Mouse (Mus musculus): ENCODE results near the gene Nav2. TPM values are rescaled to one million over a fixed set of nuclear protein-coding genes. Genes with fewer than 3 reads are reported as not detected.

Nav2 gene
- total RNA-seq, 2 experiments from 2014 or later, result 26.1 to 38.7 TPM

DNA sequence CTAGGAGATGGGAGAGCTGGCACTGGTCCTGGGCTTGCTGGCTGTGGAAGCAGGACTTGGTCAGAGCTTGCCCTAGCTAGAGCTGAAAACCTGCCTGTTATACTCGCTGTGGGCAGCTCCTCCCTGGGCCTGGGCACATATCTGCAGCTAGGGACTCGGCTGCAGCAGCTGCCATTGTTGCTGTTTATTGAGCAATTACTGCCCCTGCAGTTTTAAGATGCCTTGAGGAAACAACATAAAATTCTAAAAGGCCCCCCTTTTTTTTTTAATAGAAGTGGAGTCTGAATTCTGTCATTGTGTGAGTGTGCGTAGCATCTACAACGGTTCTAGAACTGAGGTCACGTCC is 24.3 kb upstream of the Nav2 start:
- ATAC-seq (replicated peaks; ENCODE audit: poor library complexity, severe bottlenecking), result no peak

DNA sequence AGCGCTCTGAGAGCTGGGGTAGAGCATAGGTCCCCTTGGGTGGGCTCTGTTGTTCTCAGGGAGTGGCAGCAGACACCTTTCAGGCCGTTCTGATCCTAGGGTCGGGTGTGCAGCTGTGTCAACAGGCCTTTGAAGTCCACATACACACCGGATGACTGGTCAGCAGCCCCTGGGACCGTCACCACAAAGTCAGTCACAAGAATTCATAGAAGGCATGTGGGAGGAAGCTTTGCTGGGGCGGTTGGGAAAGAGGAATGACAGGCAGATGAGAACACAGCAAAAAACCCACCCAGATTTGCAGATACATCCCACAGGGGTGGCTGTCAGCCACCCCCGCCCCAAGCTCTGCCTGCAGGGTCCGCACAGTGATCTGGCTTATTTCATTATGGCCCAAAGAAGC is 20.5 kb upstream of the Nav2 start:
- peak; percentile 18 for ATAC-seq (replicated peaks; ENCODE audit: poor library complexity, severe bottlenecking)

DNA sequence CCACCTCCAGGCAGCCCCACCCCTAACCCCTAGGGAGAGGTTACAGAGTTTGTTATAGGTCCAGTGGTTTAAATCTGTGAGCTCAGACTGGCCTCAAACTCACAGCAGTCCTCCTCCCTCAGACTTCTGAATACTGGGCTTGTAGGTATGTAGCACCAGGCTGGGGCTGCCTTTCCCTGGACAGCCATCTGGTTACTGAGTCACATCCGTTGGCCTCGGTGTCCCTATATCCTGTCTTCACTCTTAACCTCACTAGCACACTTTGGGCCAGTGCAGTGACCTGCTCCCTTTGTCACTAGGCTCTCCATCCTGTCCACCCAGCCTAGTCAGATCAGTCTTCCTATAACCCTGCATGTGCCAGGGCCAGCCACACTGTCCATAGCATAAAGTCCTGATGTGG is 19.8 kb upstream of the Nav2 start:
- no peak for ATAC-seq (replicated peaks; ENCODE audit: poor library complexity, severe bottlenecking)

DNA sequence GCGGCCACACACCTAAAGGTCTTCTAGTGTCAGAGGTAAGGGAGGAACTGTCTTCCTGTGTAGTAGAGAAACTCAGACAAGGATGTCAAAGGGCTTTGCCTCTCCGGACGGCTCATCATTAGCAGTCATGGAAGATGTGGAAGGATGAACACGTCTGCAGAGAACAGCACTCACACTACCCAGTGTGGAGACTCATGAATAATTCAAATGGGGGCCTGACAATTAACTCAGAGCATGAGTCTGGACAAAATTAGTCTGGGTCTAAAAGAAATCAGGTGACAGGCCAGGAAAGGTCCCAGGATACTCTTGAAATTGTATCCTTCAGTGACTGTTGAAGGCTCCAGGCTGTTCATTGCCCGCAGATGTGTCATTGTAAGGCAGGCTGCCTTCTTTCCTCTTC is 17.5 kb upstream of the Nav2 start:
- no peak for ATAC-seq (replicated peaks; ENCODE audit: poor library complexity, severe bottlenecking)

DNA sequence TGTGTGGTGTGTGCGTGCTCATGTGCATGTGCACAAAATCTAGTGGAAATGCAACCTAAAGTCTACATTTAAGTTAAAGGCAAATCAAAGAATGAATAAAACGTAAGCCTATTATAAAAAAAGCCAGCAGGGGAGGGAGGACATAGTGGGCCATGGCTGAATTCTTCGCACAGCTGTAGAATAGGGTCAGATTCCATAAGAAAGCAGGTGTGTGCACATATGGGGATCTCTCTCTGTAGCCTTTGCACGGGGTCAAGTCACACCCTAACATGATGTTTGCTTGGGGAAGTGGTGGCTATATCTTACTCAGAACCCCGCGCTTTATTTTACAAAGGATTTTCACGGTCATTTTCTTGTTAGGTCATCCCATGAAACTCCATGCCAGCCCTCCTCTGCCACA is 15.4 kb upstream of the Nav2 start:
- ATAC-seq (replicated peaks; ENCODE audit: poor library complexity, severe bottlenecking), result no peak

DNA sequence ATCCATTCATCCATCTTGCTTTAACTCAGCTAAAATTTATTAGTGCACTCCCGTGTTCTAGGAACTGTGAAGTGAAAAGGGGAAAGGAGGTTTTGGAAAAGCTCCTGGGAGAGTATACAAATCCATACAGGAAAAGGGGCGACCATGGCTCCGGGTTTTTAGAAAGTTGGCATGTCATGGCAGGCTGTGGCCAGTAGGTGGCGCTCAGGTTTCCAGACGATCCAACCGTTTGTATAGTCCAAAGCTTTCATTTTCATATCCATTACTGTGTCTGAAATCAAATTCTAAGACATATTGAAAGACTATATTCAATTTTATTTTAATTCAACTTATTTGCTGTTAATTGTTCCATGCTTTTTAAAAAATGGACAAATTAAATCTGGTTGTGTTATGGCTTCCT is 14.4 kb upstream of the Nav2 start:
- peak; percentile 57 for ATAC-seq (replicated peaks; ENCODE audit: poor library complexity, severe bottlenecking)

DNA sequence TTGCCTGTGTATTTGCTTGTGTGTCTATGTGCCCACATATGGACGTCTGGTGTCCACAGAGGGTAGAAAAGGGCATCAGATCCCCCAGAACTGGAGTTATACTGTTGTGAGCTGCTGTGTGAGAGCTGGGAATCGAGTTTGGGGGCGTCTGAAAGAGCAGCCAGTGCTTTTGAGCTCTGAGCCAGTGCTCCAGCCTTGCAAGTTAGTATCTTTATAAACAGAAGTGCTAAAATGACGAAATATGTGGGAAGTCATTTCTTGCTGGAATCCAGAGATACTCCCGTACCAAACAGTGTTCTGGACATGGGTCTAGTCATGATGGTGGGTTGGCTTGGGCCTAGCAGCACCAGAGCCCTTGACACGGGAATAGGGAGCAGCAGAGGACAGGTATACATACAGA is 13.8 kb upstream of the Nav2 start:
- ATAC-seq (replicated peaks; ENCODE audit: poor library complexity, severe bottlenecking), result no peak

DNA sequence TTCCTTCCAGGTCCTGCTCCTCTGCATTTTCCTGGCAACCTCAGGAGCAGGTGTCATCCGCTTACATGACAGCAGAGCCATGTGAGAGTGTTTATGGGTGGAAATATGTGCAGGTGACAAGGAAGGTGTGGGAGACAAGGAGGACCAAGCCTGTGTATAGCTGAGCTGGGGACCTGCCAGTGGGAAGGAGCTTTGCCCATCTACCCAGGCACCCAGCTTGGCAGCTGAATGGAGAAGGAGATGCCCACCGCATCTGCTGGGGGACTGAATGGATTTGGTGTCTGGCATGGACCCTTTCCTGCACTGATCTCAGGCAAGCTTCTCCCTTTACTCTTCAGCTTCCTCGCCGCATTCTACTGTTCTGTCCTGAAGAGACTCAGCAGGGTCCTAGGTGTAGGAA is 13.0 kb upstream of the Nav2 start:
- ATAC-seq (replicated peaks; ENCODE audit: poor library complexity, severe bottlenecking), result no peak

DNA sequence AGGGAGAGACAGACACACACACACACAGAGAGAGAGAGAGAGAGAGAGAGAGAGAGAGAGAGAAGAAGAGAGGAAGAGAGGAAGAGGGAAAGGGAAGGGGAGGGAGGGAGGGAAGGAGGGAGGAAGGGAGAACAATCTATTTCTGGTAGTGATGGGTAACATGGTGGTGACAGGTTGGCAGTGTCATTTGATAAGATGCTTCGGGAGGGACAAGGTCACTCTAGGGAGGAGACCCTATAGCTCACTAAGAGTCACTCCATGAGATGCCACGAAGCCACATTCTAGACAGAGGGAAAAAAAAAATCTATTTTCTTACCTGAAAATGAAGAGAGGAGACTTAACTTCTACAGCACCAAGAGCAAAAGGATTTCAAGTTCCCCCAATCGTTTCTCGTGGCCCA is 12.5 kb upstream of the Nav2 start:
- no peak for ATAC-seq (replicated peaks; ENCODE audit: poor library complexity, severe bottlenecking)

DNA sequence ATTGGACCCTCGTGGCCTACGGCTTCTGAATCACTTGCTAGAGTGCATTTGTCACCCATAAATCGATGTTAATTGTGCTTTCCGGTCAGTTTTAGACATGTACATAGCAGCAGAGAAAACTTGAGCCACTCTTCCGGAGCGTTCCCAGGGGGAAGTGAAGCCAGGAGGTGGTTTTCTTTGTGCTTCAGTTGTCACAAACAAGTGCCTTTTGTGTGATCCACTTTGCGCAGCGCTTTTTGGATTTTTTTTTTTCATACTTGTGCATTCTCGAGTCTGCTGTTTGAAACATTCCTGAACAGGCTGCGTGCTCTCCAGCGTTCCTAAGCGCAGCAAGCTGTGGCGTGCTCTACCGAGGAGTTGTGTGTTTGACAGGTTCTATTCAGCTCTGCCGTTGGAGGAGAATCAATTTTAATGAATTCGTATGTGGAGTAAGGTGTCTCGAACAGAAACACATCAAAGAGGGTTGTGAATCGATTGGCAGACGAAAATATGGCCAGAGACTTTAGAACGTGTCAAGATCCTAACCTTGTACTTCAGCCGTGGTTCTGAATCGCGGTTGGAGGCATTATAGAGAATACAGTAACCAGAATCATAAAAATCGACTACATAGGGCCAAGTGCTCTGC is 10.9 kb upstream of the Nav2 start:
- ATAC-seq (replicated peaks; ENCODE audit: poor library complexity, severe bottlenecking), result no peak

DNA sequence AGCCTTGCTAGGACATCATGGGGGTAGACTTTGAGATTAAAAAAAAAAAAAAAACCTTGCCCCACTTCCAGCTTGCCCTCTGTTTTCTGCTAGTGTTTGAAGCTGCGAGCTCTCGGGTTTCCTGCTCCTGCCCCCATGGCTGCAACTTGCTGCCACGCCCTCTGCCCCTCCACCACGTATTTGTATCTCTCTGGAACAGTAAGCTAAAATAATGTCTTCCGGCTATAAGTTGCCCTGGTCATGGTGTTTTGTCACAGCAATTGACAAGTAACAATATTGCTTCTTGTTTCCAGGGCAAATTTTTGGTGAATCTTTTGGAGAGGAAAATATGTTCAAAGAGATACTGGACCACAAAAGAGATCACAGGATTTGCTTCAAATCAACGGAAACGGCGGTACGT is 10.1 kb upstream of the Nav2 start:
- no peak for ATAC-seq (replicated peaks; ENCODE audit: poor library complexity, severe bottlenecking)

DNA sequence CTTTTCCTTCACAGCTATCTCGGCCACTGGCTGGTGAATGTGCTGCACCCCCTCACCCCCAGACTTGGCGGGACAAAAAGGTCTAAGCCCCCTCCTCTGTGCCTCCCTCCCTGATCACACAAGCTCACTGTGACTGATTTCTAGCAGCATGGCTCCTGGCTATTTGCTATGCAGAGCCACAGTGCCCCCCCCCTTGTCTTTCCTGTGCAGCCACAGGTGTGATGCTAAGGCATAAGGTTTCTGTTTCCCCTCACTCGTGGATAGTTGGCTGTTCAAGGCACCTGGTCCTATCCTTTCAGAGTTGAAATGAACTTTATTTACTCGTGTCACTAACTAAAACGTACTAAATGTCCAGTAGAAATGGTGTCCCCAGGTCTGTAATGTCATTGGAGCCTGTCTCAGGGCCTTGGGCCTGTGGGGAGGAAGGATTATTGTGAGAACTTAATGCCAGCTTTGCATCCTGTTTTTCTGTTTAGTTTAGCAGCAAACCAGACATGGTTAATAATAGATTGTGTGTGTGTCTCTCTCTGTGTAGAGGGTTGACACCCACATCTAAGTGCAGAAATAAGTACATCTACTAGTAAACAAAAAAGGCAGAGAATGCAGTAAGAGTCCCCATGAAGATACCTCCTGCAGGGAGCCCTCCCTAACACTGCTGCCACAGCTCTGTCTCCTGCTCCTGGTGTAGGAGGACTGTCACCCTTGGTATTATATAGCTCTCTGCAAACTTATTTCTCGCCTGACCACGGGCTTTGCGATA is 7.9 kb upstream of the Nav2 start:
- peak; percentile 1; the same call in 1 of the 2 replicates for ATAC-seq (replicated peaks; ENCODE audit: poor library complexity, severe bottlenecking)

DNA sequence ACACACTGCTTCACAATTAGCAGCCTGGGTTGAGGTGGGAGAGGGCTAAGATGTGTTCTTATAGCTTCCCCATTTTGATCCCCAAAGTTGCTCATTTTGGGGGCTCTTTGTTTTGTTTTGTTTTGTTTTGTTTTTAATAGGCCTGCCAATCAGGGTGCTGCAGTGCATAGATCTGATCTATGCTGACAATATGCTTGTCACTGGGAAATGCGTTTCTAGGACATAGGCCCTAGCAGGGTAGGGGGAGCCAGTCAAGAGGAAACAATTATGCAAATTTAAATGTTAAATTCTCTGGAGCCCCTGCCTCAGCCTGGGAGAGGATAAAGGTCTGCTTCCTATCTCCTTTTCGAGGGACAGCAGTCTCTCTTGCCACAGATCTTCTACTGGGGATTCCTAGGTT is 6.1 kb upstream of the Nav2 start:
- no peak for ATAC-seq (replicated peaks; ENCODE audit: poor library complexity, severe bottlenecking)

DNA sequence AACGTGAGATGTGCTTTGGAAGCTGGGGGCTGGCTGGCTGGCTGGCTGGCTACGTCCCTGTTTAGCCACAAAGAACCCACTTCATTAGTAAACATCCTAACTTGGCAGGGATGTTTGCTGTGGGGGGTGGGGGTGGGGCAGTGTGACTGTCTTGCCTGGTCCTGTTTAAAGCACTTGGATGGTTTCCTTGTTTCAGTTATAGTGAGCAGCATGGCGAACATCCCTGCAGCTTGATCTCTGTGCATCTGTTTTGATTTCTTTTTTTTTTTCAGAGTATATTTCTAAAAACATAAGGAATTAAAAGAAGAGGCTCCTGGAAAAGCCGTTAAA is 791 bp downstream of the Nav2 start:
- peak; percentile 21 for ATAC-seq (replicated peaks; ENCODE audit: poor library complexity, severe bottlenecking)

DNA sequence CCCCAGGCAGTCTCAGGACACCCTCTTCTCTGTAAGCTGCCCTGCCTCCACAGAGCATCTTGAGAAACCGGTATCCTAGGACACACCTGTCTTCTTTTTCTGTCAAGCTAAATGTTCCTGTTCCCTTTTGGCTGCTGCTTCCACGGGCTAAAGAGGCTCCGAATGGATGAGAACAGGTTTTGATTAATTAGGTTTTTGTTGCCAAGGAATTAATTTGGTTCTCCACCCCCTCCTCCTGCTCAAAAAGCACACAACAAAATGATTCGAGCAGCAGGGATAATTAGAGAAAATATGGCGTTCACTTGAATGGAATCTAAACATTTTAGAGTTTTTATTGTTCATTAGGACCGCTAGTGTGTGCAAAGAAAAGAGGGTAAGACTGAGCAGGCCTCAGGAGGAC is 1.8 kb downstream of the Nav2 start:
- ATAC-seq (replicated peaks; ENCODE audit: poor library complexity, severe bottlenecking), result no peak

DNA sequence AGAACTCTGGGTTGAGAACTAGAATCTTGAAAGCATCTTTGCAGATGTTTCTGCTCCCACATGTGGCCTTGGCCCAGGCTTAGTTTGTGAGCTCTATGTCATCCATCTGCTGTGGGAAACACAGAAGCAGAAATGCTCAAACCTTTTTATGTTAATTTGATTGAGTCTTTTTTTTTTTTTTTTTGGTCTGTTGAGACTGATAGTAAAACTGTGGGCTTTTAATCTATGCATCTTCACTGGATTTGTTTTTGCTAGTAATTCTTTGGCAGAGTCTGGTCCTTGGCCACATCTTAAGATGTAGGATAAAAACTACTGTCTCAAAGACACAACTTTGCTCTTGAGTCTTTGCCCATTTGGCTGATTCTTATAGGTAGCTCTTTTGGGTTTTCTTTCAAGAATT is 2.6 kb downstream of the Nav2 start:
- ATAC-seq (replicated peaks; ENCODE audit: poor library complexity, severe bottlenecking), result no peak

DNA sequence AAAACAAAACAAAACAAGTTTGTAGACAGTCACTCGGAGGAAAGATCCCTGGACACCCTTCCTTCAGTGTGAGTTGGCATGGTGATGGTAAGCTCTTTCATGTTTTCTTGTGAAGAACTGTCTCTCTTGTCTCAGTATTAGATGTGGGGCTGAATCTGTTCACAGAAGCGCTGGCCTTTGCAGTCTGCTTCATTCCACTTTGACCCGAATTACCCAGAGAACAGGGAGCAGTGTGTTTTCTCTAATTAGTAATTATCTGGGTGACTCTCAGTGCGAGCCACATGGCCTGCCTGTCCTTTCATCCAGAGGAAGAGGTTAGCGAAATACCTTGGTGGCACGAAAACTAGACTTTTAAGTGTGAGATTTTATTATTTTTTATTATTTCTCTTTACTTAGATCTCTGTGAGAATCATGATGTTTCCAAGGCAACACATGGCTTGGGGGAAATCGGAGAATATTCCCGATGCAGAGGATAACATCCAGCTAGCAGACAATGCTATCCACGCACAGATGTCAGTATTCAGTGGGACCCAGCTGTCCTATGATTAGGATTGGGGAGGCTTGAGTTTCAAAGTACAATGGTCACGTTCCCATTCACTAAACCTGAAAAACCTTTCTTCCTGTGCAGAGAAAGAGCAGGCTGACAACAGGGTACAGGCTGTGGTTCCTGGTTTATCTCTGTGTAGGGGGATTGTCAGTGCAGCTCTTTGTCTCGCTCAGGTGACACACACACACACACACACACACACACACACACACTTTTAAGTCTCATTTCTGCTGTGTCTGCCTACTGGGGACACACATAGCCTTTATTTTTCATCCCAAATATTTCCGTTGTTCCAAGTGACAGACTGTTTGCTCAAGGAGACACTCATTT is 6.4 kb downstream of the Nav2 start:
- no peak for ATAC-seq (replicated peaks; ENCODE audit: poor library complexity, severe bottlenecking)

DNA sequence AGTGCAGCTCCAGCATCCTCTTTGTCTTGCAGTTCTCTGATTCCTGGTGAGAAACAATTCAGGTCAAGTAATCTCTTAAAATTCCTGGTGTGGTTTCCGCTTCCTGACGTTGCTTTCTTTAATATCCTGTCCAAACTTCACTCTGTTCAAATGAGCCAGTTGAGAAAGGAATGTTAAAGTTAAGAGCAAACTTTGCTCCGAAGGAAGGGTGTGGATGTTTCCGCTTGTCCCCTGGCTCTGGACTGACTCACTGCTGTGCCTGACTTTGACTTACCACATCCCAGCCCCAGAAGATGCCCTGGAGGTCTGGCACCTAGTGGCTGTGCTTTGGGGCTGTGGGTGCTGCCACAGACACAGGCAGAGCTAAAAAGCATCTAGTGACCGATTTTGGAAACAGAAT is 8.9 kb downstream of the Nav2 start:
- ATAC-seq (replicated peaks; ENCODE audit: poor library complexity, severe bottlenecking), result no peak

DNA sequence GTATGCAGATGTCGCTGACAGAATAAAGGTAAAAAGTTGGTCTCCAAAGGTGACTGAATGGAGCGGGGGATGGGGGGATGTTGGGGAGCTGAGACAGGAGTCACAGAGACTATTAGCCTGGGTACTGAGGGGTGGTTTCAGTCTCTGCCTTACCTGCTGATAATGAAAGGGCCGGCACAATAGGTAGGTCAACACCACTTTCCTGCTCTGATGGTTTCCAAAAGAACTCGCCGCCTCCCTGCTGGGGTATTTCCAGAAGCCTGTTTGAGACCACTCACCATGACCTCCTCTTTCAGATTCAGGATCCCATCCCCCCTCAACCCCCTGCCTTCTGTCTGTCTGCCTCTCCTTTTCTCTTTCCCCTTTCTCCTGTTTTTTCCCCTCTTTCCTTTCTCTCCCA is 9.5 kb downstream of the Nav2 start:
- ATAC-seq (replicated peaks; ENCODE audit: poor library complexity, severe bottlenecking), result no peak

DNA sequence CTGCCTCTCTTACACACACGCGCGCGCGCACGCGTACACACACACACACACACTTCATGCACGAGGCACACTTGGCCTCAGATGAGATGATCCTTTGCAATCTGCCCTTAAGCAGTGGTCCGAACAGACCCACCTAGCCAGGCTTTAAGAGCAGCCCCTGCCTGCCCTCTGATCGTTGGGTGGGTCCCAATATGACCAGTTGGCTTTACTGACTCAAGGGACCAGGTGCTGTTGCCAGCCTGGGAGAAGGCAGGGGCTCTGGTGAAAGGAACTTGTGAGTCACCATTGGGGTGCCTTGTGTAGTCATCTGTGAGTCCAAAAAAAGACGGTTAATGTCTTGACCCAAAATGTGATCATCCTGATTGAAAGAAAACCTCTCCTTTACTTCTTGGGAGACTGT is 9.9 kb downstream of the Nav2 start:
- ATAC-seq (replicated peaks; ENCODE audit: poor library complexity, severe bottlenecking), result no peak

DNA sequence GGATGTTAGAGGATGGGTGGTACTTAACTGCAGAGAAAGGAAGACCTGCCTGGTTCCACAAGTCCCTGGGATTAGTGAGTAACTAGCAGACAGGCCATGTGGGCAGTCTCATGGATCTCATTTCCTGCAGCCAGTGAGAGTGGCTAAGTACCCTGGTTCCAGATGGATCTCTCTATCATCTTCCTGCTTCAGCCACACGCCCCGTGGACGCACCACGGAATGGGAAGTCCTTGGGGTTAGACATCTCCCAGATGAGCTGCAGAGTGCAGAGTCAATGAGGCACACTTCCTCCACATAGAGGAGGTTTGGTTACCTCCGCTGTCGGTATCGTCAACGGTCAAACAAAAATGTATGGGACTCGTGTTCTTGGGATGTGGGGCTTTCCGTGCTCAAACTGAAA is 15.1 kb downstream of the Nav2 start:
- ATAC-seq (replicated peaks; ENCODE audit: poor library complexity, severe bottlenecking), result peak; percentile 63

DNA sequence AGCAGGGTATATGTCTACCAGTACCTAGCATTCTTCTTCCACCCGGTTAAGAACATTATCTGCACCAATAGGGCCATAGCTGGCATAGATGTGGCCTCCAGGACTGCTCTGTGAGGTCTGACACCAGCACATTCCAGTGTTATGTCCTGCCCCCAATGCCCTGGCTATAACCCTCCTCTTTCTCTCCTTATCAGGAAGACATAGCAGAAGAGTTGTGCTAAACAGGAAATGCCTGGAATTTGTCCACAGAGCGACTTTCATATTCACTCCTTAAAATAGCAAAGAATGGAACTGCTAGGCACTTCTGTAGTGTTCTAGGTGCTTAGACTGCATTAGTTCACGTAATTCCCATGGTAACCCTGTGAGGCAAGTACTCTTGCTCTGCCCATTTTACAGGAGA is 16.7 kb downstream of the Nav2 start:
- ATAC-seq (replicated peaks; ENCODE audit: poor library complexity, severe bottlenecking), result no peak

Measured in granulocyte monocyte progenitor cell, adult 5-6 weeks (primary cell).